Mouse (Mus musculus) hindbrain, embryonic 12.5 days (tissue): ENCODE data around the gene Notum. TPM values are rescaled to one million over a fixed set of nuclear protein-coding genes. Genes with fewer than 3 reads are reported as not detected.

Experiments used
- ATAC-seq: fragments of 200-750 bp; cut with Nextera tagmentation; 2 replicates; pipeline ENCODE4 v1.8.0; 2017; ENCODE audit warnings: moderate TSS enrichment; ENCODE audit not compliant: low FRiP score
- H3K27ac ChIP-seq: fragments of 300-500 bp; sonication (generic); 2 replicates; pipeline ENCODE4 v1.5.1; 2016; ENCODE audit warnings: mild to moderate bottlenecking
- H3K27me3 ChIP-seq: fragments of 300-500 bp; sonication (generic); 2 replicates; pipeline ENCODE4 v1.6.1; 2016; ENCODE audit warnings: mild to moderate bottlenecking
- H3K36me3 ChIP-seq: fragments of 300-500 bp; sonication (generic); 2 replicates; pipeline ENCODE4 v1.6.1; 2016; ENCODE audit warnings: mild to moderate bottlenecking
- H3K4me1 ChIP-seq: fragments of 300-500 bp; sonication (generic); 2 replicates; pipeline ENCODE4 v1.6.1; 2016
- H3K4me2 ChIP-seq: fragments of 300-500 bp; sonication (generic); replicated peaks from 2 replicates; pipeline ENCODE4 v1.6.1; 2016; ENCODE audit warnings: mild to moderate bottlenecking
- H3K4me3 ChIP-seq: fragments of 300-500 bp; sonication (generic); 2 replicates; pipeline ENCODE4 v1.5.1; 2016; ENCODE audit warnings: mild to moderate bottlenecking
- H3K9ac ChIP-seq: fragments of 300-500 bp; sonication (generic); 2 replicates; pipeline ENCODE4 v1.6.1; 2016; ENCODE audit warnings: mild to moderate bottlenecking, moderate library complexity
- H3K9me3 ChIP-seq: fragments of 300-500 bp; sonication (generic); replicated peaks from 2 replicates; pipeline ENCODE4 v1.6.1; 2016; ENCODE audit warnings: mild to moderate bottlenecking
- WGBS: fragments of 180-500 bp; shearing (Covaris S2); methylation state at CpG from one replicate; pipeline ENCODE4 v1.1.7; 2016; 5-methylcytosine and 5-hydroxymethylcytosine counted together
- polyA plus RNA-seq: library from polyadenylated mRNA; unstranded; fragments of >200 nt; fragmentation: Nextera tagmentation; extraction: Ambion mirVana; gene quantifications from 2 replicates; pipeline ENCODE4 v1.2.1, GENCODE M21; 2016

The Notum gene
- polyA plus RNA-seq, 1 experiment from 2014 or later = 3.0 TPM

DNA sequence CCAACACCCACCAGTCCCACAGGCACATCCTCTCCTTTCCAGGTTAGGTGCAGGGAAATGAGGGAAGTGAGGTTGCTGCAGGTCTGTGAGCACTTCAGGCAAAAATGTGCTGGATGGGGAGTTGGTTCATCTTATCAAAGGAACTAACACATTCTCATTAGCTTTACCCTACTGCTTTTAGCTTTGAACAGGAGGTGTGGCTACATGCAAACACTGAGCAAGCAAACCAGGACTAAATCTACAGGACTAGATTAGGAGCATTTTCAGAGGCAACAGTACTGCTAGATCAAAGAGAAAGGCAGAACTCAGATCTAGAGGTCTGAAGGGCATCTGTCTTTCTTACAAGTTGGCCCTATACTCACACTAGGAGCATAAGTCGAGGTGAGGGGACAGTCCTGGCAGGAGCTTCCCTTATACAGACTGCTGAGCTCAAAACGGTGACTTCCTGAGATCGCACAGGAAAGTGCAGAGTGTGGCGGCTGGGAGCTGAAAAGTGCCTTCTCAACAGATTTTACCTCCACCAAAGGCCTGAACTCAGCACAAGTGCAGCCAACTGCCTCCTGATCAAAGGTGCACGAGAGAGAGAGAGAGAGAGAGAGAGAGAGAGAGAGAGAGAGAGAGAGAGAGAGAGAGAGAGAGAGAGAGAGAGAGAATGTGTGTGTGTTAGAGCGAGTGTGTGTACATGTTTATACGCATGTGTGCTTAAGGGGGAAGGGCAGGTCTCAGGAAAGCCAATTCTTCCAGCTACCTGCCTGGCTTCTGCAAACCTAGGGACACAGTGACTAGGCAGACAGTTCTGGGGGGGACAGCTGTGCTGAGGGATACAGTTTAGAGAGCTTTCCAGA, 29.9 kb downstream of the Notum start:
- Histone ChIP-seq H3K9me3 (no peaks in the 10 kb centered on the region), H3K36me3 (peaks cover 27% of the 10 kb centered on the region), H3K27ac (no peak overlapping the region), H3K4me1 (peaks cover 36% of the 10 kb centered on the region), H3K4me2 (peak overlapping the region; percentile 82; the same call in 1 of the 2 replicates), H3K27me3 (no peaks in the 10 kb centered on the region), H3K4me3 (peak overlapping the region; percentile 95; the same call in 1 of the 2 replicates), H3K9ac (peak overlapping the region; percentile 33)
- ATAC-seq = no peak
- 41% methylated on average over 7 of the region's 7 CpGs for WGBS

DNA sequence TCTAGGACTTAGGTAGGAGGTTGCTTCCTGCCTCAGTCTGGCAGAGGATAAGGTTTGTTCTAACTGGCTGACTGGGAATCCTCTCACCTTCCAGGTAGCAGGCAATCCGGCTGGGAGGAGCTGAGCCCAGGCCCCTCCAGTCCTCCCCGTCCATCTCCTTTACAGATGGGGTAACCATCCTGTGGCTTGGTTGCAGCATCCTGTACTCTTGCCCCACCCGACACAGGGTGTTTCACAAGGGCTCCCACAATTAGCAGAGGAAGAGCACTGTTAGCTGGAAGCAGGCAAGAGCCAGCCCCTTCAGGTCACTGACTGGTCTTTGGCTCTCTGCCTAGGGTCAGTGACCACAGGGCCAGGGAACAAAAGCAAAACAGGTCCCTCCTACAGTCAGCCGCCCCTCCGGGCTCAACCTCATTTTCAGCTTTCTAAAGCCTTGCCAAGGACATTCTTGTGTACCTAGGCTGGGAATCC, 30.5 kb downstream of the Notum start:
- Histone ChIP-seq H3K4me1 (peaks cover 37% of the 10 kb centered on the region), H3K4me3 (0 out of 2 replicates have a peak overlapping the region, but pooled peaks have one; percentile 7), H3K36me3 (peaks cover 27% of the 10 kb centered on the region), H3K4me2 (peak overlapping the region; percentile 29), H3K27me3 (no peaks in the 10 kb centered on the region), H3K27ac (peak overlapping the region; percentile 64), H3K9ac (peak overlapping the region; percentile 33), H3K9me3 (no peaks in the 10 kb centered on the region)
- no peak for ATAC-seq
- WGBS = 32% methylated on average over 5 of the region's 5 CpGs

DNA sequence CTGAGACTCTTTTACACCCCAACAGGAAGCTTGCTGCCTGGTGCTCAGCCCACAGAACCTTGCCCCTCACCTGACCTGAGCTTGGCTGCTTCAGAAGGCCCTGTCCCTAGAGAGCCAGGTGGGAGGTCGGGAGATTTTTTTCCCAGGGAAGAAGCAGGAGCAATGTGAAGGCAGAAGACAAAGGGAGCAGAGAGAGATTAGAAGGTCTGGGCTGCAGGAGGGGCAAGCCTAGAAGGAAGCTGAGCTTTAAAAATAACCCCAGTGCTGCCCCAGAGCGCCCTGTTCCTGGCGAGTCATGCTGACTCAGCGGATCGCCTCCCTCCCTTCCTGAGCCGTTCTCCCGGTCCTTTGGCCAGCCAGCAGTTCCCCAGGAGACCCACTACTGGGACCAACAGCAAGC, 31.1 kb downstream of the Notum start:
- Histone ChIP-seq H3K4me3 (0 out of 2 replicates have a peak overlapping the region, but pooled peaks have one; percentile 7), H3K4me1 (peaks cover 41% of the 10 kb centered on the region), H3K4me2 (peak overlapping the region; percentile 29), H3K9ac (peak overlapping the region; percentile 33), H3K27ac (peak overlapping the region; percentile 64), H3K9me3 (no peaks in the 10 kb centered on the region), H3K36me3 (peaks cover 27% of the 10 kb centered on the region), H3K27me3 (no peaks in the 10 kb centered on the region)
- 25% methylated on average over 7 of the region's 7 CpGs for WGBS
- ATAC-seq = no peak

DNA sequence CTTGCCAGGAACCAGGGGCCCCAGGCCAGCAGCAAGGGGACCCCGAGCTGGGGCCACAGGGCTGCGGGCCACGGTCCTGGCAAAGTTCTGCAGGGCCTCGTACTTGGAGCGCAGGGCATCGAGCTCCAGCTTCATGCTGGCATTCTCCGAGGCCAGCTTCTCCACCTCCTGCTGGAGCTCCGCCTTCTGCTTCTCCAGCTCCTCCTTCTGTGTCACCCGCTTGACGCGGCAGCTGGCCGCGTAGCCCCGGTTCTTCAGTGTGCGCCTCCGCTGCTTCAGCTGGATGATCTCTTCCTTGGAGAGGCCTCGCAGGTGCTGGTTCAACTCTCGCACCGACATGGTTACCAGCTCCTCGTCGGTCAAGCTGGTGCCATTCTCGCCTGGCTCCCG, 31.6 kb downstream of the Notum start:
- WGBS = 76% methylated on average over 23 of the region's 23 CpGs
- peak overlapping the region; percentile 29 for H3K4me2 ChIP-seq

DNA sequence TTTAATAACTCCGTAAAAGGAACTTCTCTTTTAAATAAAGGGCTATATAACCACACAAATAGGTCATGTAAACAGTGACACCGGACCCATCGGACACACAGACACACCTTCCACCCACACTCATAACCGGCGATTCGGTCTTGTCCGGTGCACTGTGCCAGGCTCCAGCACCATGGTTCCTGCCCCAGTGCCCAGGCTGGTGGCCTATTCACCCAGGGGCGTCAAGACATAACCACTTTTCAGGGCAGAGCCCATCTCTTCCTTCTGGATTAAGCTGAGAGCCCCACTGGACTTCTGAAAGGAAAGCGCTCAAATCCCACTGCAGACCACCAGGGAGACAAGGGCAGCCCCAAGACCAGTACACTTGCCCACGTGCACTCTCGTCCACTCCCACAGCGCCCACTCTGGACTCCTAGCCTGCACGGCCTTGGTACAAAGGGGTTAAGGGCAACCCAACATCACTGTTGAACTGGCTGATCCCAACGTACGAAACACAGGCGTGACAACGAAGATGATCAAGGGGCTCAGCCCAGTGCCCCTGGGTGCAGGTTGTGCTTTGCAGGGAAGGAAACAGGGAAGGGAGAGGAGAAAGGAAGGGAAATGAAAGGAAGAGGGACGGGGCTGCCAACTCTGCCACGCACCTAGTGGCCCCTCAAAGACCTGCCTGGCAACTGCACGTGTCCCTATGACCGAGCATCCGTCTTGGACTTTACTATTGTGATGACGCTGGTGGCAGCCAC, 32.2 kb downstream of the Notum start:
- Histone ChIP-seq H3K9ac (no peak overlapping the region), H3K4me3 (no peak overlapping the region), H3K27ac (no peak overlapping the region), H3K4me2 (no peak overlapping the region), H3K4me1 (peaks cover 46% of the 10 kb centered on the region), H3K9me3 (no peaks in the 10 kb centered on the region), H3K36me3 (peaks cover 27% of the 10 kb centered on the region), H3K27me3 (no peaks in the 10 kb centered on the region)
- WGBS = 96% methylated on average over 23 of the region's 23 CpGs
- ATAC-seq = no peak

More for the DNA sequence above, 31.6 kb downstream of the Notum start:
- H3K4me3 ChIP-seq = no peak overlapping the region
- H3K9ac ChIP-seq = peak overlapping the region; percentile 33; the same call in 1 of the 2 replicates
- peaks cover 27% of the 10 kb centered on the region for H3K36me3 ChIP-seq
- H3K9me3 ChIP-seq = no peaks in the 10 kb centered on the region
- peaks cover 43% of the 10 kb centered on the region for H3K4me1 ChIP-seq
- no peaks in the 10 kb centered on the region for H3K27me3 ChIP-seq
- peak overlapping the region; percentile 64; the same call in 1 of the 2 replicates for H3K27ac ChIP-seq
- ATAC-seq = no peak

DNA sequence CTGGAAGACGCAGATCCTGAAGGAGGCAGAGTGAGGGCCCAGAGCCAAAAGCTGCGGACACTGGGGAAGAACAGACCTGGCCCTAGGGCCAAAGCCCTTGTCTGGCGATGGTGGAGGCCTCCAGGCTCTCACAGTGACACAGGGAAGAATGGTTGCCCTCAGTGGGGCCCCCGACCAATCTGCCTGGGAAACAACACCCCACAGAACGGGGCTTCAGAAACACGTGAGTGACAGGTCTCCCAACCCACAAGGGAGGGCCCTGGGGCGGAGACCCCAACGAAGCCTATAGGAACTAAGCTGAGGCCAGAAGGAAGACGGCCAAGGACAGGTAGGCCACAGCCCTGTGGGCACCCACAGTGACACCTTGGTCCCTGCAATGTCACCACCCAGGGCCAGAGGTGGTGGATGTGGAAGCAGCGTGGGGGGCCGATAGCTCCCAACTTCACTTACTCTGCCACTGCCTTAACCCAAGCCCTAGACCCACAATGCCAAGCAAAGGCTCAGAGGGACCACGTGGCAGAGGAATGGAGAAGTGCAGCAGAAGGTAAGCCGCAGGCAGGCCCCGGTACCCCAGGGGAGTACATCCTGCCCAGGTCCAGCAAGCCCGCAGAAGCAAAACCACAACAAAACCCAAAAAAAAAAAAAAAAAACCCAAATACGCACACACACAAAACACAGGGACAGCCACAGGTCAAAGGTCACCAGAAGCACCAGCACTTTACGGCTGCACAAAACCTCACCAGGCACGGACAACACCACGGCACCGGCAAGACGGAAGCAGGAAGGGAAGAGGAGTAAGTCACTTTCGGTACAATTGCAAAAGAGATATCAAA, 33.3 kb downstream of the Notum start:
- H3K36me3 ChIP-seq = peaks cover 33% of the 10 kb centered on the region
- no peak overlapping the region for H3K4me2 ChIP-seq
- H3K9me3 ChIP-seq = no peaks in the 10 kb centered on the region
- H3K27me3 ChIP-seq = no peaks in the 10 kb centered on the region
- H3K9ac ChIP-seq = no peak overlapping the region
- H3K27ac ChIP-seq = no peak overlapping the region
- no peak for ATAC-seq
- WGBS = 85% methylated on average over 22 of the region's 22 CpGs
- no peak overlapping the region for H3K4me3 ChIP-seq
- H3K4me1 ChIP-seq = peaks cover 51% of the 10 kb centered on the region

DNA sequence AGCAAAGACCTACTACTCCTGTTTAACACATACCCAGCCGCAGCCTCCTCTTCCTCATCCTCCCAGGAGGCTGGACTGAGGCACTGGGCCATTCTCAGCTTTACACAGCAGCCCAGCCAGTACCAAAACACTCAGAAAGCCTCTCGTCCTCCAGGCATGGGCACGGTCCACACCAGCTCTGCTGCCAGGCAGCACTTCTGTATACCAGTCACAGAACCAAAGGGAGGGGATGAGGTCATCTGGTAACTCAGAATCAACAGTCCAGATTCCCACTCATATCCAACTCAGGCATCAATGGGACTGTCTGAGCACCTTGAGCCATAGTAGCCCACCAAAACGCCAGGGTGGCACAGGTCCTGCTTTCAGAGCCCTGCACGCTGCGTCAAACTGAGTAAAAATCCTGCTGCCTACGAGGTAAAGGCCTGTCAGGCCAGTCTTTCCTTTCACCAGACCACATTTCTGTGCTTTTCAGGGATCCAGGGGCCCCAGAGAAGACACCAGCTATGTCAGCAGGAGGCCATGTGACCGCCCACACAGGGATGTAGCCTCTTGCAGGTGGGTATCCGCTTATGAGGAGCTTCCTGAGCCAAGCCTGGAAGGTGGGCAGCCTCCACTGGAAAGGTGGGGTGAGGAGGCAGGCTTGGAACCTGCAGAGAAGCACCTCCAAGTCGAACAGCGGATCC, 34.0 kb downstream of the Notum start:
- no peak overlapping the region for H3K4me3 ChIP-seq
- ATAC-seq = no peak
- H3K27ac ChIP-seq = no peak overlapping the region
- H3K4me1 ChIP-seq = peaks cover 44% of the 10 kb centered on the region
- H3K4me2 ChIP-seq = no peak overlapping the region
- no peaks in the 10 kb centered on the region for H3K9me3 ChIP-seq
- peaks cover 41% of the 10 kb centered on the region for H3K36me3 ChIP-seq
- H3K9ac ChIP-seq = no peak overlapping the region
- no peaks in the 10 kb centered on the region for H3K27me3 ChIP-seq
- WGBS = 92% methylated on average over 11 of the region's 11 CpGs

DNA sequence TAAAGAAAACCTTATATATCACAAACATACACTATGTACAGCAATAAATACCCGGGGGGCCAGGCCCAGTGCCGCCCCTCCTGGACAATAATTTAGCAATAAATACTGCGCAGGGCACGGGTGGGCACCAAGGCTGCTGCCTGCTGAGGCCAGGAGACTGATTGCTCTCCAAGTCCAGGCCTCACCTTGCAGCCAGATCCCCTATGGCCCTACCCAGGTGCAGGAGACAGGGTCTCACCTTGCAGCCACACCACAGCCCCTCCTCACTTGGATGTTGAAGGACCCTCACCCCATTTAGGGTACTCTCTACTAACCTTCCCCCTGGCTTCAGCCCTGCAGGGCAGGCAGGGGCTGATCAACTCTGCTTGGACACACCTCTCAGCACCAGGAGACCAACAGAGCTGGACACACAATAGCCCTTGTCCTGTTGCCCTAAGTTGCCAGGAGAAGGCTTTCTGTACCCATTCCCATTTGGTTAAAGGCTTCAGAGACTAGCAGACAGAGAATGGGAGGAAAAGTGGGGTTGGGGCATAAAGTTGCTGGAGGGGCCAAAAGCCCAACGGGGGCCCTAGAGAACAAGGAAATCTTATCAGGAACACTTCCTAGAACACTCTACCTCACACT, 35.7 kb downstream of the Notum start, which contains the start of gene Sirt7:
Gene Sirt7 (minus strand): TSS at position 89 of the 624 bp plus-strand sequence.
- 26% methylated on average over 5 of the region's 5 CpGs for WGBS
- Histone ChIP-seq H3K27ac (peak within 1 kb of the TSS; percentile 80), H3K27me3 (no peaks in the 10 kb centered on the region), H3K4me2 (peak within 1 kb of the TSS; percentile 99), H3K4me1 (peaks cover 29% of the 10 kb centered on the region), H3K36me3 (peaks cover 55% of the 10 kb centered on the region), H3K4me3 (peak within 1 kb of the TSS; percentile 99), H3K9ac (peak within 1 kb of the TSS; percentile 87), H3K9me3 (no peaks in the 10 kb centered on the region)
- peak; percentile 29 for ATAC-seq

DNA sequence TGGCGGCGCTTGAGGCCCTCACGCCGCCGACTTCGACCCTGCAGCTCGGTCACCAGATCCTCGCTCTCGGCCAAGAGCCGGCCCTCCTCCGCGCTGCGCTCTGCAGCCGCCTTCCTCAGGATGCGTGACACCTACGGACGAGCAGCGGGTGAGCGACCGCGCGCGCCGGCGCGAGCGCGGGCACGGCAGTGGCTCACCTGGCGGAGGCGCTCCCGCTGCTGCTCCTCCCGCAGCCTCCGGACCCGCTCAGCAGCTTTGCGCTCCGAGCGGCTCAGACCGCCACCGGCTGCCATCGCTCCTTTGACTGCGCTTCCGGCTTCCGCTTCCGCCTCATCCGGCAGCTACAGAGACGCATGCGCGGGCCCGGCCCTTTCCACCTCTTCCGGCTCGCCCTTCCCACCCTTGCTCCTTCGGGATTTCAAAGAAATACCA, 36.3 kb downstream of the Notum start:
- Histone ChIP-seq H3K27ac (peak overlapping the region; percentile 80), H3K4me3 (peak overlapping the region; percentile 99), H3K4me1 (peaks cover 24% of the 10 kb centered on the region), H3K9ac (peak overlapping the region; percentile 87), H3K9me3 (no peaks in the 10 kb centered on the region), H3K27me3 (no peaks in the 10 kb centered on the region), H3K4me2 (peak overlapping the region; percentile 99), H3K36me3 (peaks cover 60% of the 10 kb centered on the region)
- ATAC-seq = peak; percentile 74
- under 1% methylated on average over 53 of the region's 53 CpGs for WGBS

DNA sequence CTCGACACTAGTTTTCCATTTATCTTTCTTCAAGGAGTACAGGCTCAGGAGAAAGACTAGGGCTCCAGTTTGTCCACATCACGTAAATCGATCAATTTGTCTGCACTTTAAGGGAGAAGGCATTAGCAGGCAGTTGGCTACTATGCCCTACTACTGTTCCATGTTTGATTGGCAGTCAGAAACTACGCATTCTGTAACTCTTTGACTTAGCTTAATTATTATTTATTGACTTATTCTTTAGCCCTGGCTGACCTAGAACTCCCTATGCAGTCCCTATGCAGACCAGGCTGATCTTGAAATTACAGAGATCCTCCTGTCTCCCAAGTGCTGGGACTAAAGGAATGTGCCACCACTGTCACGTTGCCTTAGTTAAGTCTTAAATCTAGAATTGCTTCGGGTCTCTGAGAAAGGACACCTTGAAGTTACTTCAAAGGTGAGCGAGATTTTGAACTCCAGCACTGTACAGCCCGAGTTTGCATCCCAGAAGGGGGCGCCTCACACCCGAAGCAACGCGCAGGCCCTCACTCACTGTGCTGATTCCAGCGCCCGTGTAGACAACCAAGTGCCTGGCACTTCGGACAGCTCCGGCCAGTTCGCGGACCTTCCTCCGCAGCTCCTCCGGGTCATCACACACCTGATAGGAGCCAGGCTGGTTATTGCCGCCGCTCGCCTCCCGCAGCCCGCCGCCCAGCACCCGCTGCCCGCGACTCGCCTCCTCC, 36.9 kb downstream of the Notum start:
- Histone ChIP-seq H3K27me3 (no peaks in the 10 kb centered on the region), H3K36me3 (peaks cover 57% of the 10 kb centered on the region), H3K4me1 (peaks cover 18% of the 10 kb centered on the region), H3K9ac (peak overlapping the region; percentile 87), H3K4me3 (peak overlapping the region; percentile 99), H3K27ac (peak overlapping the region; percentile 80), H3K9me3 (no peaks in the 10 kb centered on the region), H3K4me2 (peak overlapping the region; percentile 99)
- ATAC-seq = peak; percentile 68
- 14% methylated on average over 29 of the region's 30 CpGs for WGBS
